Mouse (Mus musculus) lung, postnatal 14 days (tissue): ENCODE measurements around the gene Ptf1a.

Experiments
- DNase-seq: peaks from one replicate; pipeline ENCODE4 v3.0.0; 2021

Gene Ptf1a

DNA sequence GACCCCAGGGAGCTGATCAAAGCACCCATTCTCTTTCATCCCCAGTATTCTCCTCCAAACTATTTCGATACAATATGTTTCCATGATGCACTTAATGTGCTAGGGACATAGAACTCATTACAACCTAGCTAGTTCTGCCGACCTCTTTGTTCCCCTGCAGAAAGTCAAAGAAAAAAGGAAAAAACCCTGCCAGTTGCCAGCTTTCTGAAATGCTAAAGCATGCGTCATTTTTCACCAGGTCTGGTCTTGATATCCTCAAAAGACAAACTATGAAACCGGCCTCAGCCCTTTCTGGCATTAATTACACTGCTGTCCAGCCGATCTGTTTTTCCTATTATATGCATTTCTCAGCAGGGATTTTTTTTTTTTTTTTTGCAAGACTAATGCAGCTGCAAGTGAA, 9.8 kb downstream of the Ptf1a start:
- no peak for DNase-seq

DNA sequence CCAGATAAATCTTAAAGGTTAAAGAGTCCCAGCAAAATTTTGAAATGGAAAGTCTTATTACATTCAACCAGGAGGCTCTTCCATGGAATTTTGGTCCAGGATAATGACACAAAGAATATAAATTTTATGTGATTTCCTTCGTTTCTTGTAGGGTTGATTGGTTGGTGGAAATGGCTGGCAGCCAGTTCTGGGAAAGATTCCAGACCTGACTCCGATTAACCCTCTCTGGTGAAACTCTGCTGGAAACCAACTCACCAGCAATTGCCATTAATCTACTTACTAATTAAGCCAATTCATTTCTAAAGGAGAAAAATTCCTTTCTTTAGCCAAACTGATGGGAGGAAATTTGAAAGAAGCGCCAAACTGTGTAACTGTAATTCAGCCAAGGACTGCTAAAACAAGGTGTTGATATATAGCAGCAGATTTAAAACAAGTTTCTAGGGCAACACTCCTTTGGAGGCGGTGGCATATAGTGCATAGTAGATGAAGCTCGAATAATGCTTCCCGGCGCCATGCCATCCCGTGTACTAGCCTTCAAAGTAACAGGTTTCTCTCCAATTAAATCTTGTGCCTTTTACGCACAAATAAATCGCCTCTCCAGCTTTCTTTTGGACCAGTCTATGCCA, 10.5 kb downstream of the Ptf1a start:
- DNase-seq, result no peak

DNA sequence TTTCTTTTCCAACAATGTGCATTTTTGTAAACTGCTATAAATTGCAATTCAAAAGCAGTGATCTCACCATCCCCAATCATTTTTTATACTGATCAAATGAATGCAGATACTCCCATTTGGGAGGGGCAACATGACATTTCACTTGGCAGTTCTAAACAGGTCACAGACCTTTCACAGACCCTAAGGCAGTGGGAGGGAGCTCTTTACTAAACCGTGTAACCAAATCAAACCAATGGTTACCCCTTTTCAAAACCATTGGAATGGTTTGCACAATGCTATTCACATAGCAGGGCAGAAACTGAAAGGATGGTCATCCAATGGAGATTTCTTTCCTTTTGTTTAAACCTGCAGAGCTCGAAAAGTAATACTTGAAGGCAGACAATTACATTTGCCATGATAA, 13.3 kb downstream of the Ptf1a start:
- no peak for DNase-seq

DNA sequence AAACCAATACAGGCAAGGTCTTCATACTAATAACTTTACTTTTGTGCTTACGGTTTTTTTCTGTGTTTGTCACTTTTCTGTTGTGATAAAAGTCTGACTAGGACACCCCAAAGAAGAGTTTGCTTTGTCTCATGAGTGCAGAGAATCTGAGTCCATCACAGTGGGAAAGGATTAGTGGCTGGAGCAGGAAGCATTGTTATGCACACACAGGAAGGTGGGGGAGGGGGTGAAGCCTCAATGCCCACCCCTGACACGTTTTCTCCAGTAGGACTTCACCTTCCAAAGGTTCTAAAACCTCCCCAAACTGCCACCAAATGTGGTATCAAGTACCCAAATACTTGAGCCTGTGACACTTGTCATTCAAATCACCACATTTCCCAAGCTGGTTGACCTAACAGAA, 16.5 kb downstream of the Ptf1a start:
- DNase-seq, result no peak

DNA sequence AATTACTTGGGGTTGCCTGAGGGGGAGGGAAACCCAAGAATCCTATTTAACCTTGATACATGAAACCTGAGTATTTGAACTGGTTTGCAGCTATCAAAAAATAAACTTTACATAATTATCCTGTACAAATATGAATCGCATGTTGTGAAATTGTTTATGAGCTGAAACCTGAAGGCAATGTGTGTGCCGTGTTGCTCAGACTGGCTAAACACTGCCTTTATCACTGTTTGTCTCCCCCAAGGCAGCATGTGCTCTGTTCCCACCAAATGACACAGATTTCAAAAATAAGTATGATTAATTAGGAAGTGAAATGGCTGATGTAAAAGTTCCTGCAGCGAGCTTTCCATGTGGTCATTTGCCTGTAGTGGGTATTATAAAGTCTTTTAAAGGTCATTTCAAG, 44.8 kb downstream of the Ptf1a start:
- no peak for DNase-seq
